Mouse (Mus musculus) heart, embryonic 10.5 days (tissue): ENCODE measurements around the gene Tubb4b. TPM values are rescaled to one million over a fixed set of nuclear protein-coding genes. Genes with fewer than 3 reads are reported as not detected.
A peak's percentile ranks its signal among the peaks of the same experiment; 100 is the strongest.

ENCODE experiments used
- DNase-seq: peaks from one replicate; pipeline ENCODE4 v3.0.0-alpha.2; 2017; ENCODE audit warnings: low spot score
- H3K27ac ChIP-seq: fragments of 300-500 bp; sonication (generic); 2 replicates; pipeline ENCODE4 v1.5.1; 2016; ENCODE audit warnings: mild to moderate bottlenecking
- H3K27me3 ChIP-seq: fragments of 300-500 bp; sonication (generic); 2 replicates; pipeline ENCODE4 v1.6.1; 2016; ENCODE audit warnings: mild to moderate bottlenecking; ENCODE audit not compliant: poor library complexity, insufficient read depth, severe bottlenecking
- H3K36me3 ChIP-seq: fragments of 300-500 bp; sonication (generic); 2 replicates; pipeline ENCODE4 v1.6.1; 2016; ENCODE audit warnings: mild to moderate bottlenecking, moderate library complexity
- H3K4me1 ChIP-seq: fragments of 300-500 bp; sonication (generic); 2 replicates; pipeline ENCODE4 v1.6.1; 2016; ENCODE audit warnings: mild to moderate bottlenecking
- H3K4me3 ChIP-seq: fragments of 300-500 bp; sonication (generic); 2 replicates; pipeline ENCODE4 v1.5.1; 2016; ENCODE audit warnings: mild to moderate bottlenecking, moderate library complexity
- H3K9me3 ChIP-seq: fragments of 300-500 bp; sonication (generic); 2 replicates; pipeline ENCODE4 v1.6.1; 2016; ENCODE audit warnings: mild to moderate bottlenecking, moderate library complexity
- WGBS: fragments of 180-500 bp; shearing (Covaris S2); methylation state at CpG from one replicate; pipeline ENCODE4 v1.1.7; 2016; 5-methylcytosine and 5-hydroxymethylcytosine counted together
- polyA plus RNA-seq: library from polyadenylated mRNA; unstranded; fragments of >200 nt; fragmentation: Nextera tagmentation; extraction: Ambion mirVana; gene quantifications from 2 replicates; pipeline ENCODE4 v1.2.1, GENCODE M21; 2016

The Tubb4b gene
- polyA plus RNA-seq, 1 experiment from 2014 or later, result 610 TPM

DNA sequence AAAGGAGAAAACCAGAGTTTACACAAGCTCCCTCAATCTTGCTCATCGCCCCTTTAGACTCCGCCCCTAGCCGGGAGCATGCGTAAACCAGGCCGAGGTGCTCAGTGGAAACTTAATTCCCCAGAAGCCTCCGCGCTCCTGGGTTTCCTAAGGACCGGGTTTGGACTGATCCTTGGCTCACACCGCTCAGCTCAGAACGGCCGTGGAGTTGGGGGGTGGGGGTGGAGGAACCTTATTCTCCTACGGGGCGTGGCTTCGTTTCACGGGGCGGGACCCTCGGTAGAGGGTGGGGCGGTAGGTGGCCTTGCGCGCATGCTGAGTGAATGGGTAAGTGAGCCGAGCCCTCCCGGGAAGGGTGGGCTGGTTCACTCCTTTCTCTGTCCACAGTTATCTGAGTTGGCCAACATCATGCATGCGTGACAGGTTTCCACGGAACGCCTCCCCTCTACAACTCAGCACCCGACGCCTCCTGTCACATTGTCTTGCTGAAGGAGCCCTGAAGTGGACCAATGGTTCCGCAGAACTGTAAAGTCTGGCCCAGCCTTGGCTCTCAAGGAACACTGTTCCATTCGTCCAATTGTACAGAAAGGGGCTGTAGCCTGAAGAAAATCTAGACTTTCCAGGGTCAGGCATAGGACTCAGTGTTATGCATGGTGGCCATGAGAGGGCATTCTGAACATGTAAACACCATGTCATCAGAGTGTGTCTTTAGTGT is 16.4 kb upstream of the Tubb4b start:
- 2% methylated on average over 29 of the region's 29 CpGs for WGBS
- peaks cover 11% of the 10 kb centered on the region; the same call in 1 of the 2 replicates for H3K36me3 ChIP-seq
- DNase-seq, result peak; percentile 90
- peaks cover 36% of the 10 kb centered on the region for H3K4me1 ChIP-seq
- H3K27ac ChIP-seq, result peak overlapping the region; percentile 78
- peak overlapping the region; percentile 70 for H3K4me3 ChIP-seq
- peaks cover 55% of the 10 kb centered on the region for H3K27me3 ChIP-seq
- no peaks in the 10 kb centered on the region for H3K9me3 ChIP-seq

DNA sequence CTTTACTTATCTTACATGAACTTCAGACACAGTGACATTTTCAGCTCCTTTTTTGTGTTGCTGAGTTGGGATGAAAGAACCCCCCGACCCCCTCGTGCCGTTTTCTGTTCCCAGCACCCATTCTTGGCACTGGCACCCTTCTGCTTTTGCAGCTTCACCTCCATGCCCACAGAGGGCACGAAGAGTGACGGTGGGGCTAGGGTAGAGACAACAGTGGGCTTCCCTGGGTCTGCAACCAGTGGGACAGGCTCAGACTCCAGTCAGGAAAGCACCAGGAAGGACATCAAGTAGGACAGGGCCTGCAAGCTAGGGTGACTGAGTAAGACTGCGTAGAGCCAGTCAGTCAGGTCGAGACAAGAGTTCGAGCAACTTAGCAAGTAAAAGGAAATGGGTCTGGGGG is 15.8 kb upstream of the Tubb4b start:
- DNase-seq, result no peak
- H3K4me1 ChIP-seq, result peaks cover 36% of the 10 kb centered on the region
- H3K27me3 ChIP-seq, result peaks cover 60% of the 10 kb centered on the region
- WGBS, result 48% methylated on average over 8 of the region's 8 CpGs
- no peaks in the 10 kb centered on the region for H3K9me3 ChIP-seq
- H3K27ac ChIP-seq, result peak overlapping the region; percentile 78
- H3K4me3 ChIP-seq, result peak overlapping the region; percentile 70
- peaks cover 6% of the 10 kb centered on the region; the same call in 1 of the 2 replicates for H3K36me3 ChIP-seq

DNA sequence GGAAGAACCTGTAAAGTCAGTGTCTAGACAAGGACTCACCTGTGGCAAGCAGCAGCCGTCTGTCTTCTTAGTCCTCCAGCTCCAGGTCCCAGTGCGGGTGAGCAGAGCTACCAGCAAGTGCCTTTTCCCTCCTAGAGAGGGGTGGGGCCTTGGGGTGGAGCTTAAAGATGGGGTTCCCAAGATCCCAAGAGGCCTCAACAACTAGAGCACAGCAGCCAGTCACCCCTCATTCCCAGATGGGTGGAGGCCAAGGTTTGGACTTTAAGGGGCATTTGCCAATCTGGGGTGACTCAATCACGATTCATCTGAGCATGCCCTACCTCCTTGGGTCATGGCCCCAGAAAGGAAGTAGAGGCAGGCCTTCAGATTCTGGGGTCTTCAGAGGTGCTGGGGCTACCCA is 15.3 kb upstream of the Tubb4b start:
- Histone ChIP-seq H3K9me3 (no peaks in the 10 kb centered on the region), H3K4me1 (peaks cover 36% of the 10 kb centered on the region), H3K27me3 (peaks cover 64% of the 10 kb centered on the region), H3K27ac (no peak overlapping the region), H3K4me3 (no peak overlapping the region), H3K36me3 (peaks cover under 1% of the 10 kb centered on the region; the same call in 1 of the 2 replicates)
- DNase-seq, result no peak
- 75% methylated on average over 3 of the region's 3 CpGs for WGBS

DNA sequence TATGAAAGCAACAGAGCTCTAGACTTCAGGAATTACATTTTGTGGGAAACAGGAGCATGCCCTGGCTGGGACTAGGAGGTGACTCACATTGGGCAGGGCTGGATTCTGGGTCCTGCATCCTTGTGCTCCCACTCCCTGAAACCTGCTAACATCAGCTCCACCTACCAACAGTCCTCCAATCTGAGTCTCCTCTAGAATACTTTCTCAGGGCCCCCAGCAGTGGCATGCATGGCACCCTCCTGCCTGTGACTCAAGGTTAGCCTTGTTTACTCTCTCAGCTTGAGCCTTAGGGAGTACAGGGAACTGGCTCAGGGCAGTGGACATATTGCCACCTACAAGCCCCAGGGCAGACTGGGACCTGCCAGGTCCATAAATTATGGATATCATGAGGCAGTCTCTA is 13.6 kb upstream of the Tubb4b start:
- Histone ChIP-seq H3K4me3 (no peak overlapping the region), H3K27me3 (peaks cover 67% of the 10 kb centered on the region), H3K9me3 (no peaks in the 10 kb centered on the region), H3K36me3 (no peaks in the 10 kb centered on the region), H3K27ac (no peak overlapping the region), H3K4me1 (peaks cover 36% of the 10 kb centered on the region)
- no peak for DNase-seq

DNA sequence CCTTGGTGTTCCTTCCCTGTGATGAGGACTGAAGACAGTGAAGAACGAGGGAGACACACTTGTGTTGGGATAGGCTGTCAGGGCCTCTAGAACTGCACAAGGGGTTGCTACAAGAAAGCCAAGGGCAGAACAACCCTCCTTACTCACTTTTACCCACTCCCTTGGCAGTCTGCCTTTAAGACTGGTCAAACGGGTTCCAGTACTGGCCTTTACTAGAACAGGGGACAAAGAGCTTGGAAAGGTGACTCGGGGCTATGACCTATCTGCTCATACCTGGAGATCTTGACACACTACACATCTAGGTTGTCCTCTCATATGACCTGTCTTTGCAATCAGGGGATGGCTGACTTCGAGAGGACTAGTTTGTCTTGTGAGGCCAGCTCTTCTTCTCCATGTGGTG is 13.0 kb upstream of the Tubb4b start:
- H3K27me3 ChIP-seq, result peaks cover 67% of the 10 kb centered on the region
- no peaks in the 10 kb centered on the region for H3K9me3 ChIP-seq
- DNase-seq, result no peak
- peaks cover 30% of the 10 kb centered on the region for H3K4me1 ChIP-seq
- no peaks in the 10 kb centered on the region for H3K36me3 ChIP-seq
- WGBS, result 61% methylated on average over 4 of the region's 4 CpGs
- no peak overlapping the region for H3K27ac ChIP-seq
- H3K4me3 ChIP-seq, result no peak overlapping the region

DNA sequence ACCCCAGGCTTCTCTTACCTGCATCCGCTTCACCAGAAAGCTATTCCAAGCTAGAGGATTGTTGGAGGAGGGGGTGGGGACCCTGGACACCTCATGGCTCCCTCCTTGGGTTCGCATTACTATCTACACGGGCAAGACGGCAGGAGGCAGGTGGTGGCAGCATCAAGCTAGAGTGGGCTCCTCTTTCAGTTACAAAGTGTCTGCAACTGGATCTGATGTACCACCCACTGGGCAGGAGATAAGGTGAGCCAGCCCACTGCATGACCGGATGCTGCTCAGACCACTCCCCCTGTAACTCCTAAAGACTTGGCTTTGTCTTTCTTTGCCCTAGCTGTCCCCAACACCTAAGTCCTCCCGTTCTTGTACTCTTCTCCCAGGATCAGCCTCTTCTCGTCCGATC is 12.1 kb upstream of the Tubb4b start, which contains the start of gene Rnf224:
Gene Rnf224, minus strand, starts transcription at position 174 of the 400 bp plus-strand sequence.
- Histone ChIP-seq H3K27ac (no peak within 1 kb of the TSS), H3K4me1 (peaks cover 21% of the 10 kb centered on the region), H3K9me3 (no peaks in the 10 kb centered on the region), H3K36me3 (no peaks in the 10 kb centered on the region), H3K27me3 (peaks cover 68% of the 10 kb centered on the region), H3K4me3 (0 out of 2 replicates have a peak within 1 kb of the TSS, but pooled peaks have one; percentile 27)
- 19% methylated on average over 8 of the region's 8 CpGs for WGBS
- no peak for DNase-seq

DNA sequence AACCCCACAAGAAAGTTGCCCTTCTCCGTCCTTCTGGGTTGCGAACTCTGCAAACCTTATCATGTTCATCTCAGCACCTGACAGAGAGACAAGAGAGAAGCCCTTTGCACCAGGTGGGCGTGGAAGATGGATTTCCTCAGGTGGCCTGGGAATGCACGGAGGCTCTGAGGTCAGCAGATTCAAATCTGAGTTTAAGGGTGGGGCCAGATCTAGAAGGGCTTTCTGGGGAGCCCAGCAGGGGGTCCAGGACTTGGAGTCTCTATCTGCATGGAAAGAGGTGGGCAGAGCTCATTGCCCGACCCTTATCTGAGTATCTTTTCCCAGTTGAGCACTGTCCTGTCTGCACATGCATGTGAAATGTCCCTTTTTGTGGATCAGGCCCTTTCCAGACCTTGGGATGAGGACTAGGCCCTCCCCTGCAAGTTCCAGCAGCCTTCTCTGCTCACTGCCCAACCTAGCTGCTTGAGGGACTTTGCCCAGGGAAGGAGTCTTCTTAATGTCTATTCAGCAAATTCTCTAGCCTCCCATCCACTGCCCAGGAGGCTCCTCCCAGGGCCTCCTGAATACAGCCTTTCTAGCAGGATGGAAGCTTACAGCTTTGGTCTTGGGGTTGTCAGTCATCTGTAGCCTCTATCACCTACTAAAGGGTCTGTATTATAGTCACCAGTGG is 10.2 kb upstream of the Tubb4b start:
- Histone ChIP-seq H3K4me3 (no peak overlapping the region), H3K4me1 (peaks cover 6% of the 10 kb centered on the region), H3K9me3 (no peaks in the 10 kb centered on the region), H3K27me3 (peaks cover 78% of the 10 kb centered on the region), H3K27ac (no peak overlapping the region), H3K36me3 (no peaks in the 10 kb centered on the region)
- 63% methylated on average over 5 of the region's 5 CpGs for WGBS
- DNase-seq, result no peak

DNA sequence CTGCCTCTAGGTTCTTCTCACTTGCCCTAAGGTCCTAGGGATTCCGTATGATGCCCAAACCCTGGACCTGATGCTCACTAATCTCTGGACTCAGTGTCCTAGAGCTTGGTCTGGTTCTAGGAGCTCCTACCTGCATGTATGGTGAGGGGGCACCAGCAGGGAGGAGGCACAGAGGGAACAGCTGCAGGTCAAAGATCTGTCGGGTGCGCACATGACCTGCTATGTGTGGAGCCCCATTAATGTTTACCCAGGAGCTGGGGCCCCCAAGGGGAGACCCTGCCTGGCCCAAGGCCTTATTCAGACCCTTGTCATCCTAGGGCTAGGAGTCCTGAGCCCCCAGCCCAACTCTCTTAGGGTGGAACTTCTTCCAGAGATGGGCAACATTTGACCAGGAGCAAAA is 9.5 kb upstream of the Tubb4b start, which contains the start of gene Slc34a3:
Gene Slc34a3, minus strand, starts transcription at position 315 of the 400 bp plus-strand sequence.
- no peak for DNase-seq
- no peaks in the 10 kb centered on the region for H3K9me3 ChIP-seq
- H3K27ac ChIP-seq, result no peak within 1 kb of the TSS
- peaks cover 82% of the 10 kb centered on the region for H3K27me3 ChIP-seq
- H3K36me3 ChIP-seq, result no peaks in the 10 kb centered on the region
- WGBS, result 80% methylated on average over 3 of the region's 3 CpGs
- H3K4me1 ChIP-seq, result peaks cover 7% of the 10 kb centered on the region
- H3K4me3 ChIP-seq, result no peak within 1 kb of the TSS

DNA sequence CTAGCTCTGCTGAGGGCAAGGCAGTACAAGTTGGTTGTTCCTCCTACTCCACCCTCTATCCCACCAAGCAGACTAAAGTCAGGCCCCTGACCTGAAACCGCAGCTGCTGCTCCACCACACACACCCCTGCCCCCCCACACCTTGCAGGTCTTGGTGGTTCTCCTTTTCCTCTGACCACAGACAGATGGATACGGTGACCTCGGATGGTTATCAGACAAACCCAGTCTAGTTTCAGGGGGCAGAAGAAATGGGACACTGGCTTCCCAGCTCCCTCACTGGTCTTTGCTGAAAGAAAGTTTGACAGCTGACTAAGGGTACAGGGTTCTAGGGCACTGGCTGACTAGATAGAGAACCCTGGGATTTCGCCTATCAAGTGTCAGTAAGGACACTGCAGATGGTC is 8.9 kb upstream of the Tubb4b start:
- Histone ChIP-seq H3K4me3 (no peak overlapping the region), H3K4me1 (peaks cover 14% of the 10 kb centered on the region), H3K27ac (no peak overlapping the region), H3K9me3 (no peaks in the 10 kb centered on the region), H3K27me3 (peaks cover 83% of the 10 kb centered on the region), H3K36me3 (no peaks in the 10 kb centered on the region)
- WGBS, result 71% methylated on average over 4 of the region's 4 CpGs
- DNase-seq, result no peak

DNA sequence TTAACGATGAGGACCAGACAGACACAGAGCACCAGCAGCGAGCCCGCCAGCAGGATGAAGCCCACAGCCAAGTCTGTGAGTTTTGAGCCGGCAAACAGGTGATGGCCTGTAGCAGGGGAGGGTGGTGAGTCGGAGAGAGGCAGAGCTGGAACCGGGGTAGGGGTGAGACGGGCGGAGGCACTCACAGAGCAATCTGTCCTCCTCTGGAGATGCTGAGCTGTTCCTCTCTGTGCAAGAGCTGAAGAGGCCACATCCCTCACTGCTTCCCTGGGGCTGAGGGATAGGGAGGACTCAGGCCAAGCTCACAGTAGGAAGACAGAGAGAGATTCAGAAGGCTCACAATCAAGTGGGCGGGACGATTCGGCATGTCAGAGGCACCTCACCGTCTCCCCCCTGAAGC is 6.5 kb upstream of the Tubb4b start:
- no peak overlapping the region for H3K27ac ChIP-seq
- H3K27me3 ChIP-seq, result peaks cover 67% of the 10 kb centered on the region
- no peaks in the 10 kb centered on the region for H3K9me3 ChIP-seq
- no peak overlapping the region for H3K4me3 ChIP-seq
- 57% methylated on average over 12 of the region's 12 CpGs for WGBS
- no peaks in the 10 kb centered on the region for H3K36me3 ChIP-seq
- peaks cover 18% of the 10 kb centered on the region for H3K4me1 ChIP-seq
- DNase-seq, result no peak

DNA sequence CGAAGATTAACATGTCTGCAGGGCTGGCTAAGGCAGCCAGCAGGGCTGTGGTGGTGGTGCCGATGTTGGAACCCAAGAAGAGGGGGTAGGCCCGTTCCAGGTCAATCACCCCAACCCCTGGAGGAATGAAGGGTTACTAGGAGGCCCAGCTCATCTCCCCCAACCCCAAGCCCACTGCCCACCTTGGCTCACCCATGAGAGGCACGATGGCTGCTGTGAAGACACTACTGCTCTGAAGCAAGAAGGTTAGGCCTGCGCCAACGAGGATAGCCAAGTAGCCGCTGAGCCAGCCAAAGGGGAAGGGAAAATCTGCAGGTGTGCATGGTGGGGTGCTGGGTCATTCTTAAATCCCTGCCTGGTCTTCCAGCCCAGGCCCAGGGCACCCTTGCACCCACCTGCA is 6.1 kb upstream of the Tubb4b start:
- 80% methylated on average over 7 of the region's 7 CpGs for WGBS
- Histone ChIP-seq H3K4me3 (no peak overlapping the region), H3K27me3 (peaks cover 63% of the 10 kb centered on the region), H3K27ac (no peak overlapping the region), H3K36me3 (no peaks in the 10 kb centered on the region), H3K4me1 (peaks cover 20% of the 10 kb centered on the region), H3K9me3 (no peaks in the 10 kb centered on the region)
- DNase-seq, result no peak

DNA sequence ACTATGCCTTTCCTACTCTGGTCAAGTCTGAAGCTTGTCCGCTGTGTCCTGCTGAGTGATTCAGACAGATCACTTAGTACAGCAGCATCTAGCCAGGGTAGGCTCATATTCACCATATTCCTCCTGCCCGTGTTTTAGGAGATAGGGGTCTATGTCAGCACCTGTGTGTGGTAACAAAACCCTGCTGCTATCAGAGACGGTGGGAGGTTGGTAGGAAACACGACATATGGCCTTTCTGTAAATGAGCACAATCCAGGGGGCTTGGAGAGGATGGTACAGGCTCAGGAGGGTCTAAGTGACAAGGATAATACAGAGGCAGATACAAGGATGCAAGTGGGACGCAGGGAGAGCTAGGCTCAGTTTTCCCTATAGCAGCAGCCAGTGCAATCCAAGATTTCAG is 5.1 kb upstream of the Tubb4b start:
- Histone ChIP-seq H3K4me3 (no peak overlapping the region), H3K36me3 (no peaks in the 10 kb centered on the region), H3K27me3 (peaks cover 54% of the 10 kb centered on the region), H3K4me1 (peaks cover 25% of the 10 kb centered on the region), H3K27ac (no peak overlapping the region), H3K9me3 (no peaks in the 10 kb centered on the region)
- WGBS, result 82% methylated on average over 5 of the region's 5 CpGs
- no peak for DNase-seq

DNA sequence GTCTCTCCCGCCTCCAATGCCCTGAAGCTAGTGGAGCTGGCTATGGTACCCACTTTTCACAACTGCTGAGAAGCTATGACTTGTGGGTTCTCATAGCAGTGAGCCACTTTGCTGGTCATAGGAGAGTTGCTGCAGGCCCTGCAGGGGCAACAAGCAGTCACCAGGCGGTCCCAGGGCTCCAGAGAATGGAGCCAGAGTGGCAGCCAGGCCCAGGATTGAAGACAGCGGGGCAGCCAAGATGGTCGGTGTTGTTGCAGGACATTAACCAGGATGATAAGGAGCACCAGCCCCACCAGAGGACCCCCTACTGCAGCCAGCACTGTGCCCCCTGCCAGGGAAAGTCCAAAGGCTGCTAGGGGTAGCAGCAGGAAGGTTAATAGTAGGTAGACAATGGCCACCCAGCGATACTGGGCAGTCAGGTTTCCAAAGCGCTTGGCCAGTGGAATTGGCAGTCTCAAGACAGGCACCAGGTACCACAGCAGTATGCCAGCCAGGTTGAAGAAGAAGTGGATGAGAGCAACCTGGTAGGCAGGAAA is 4.6 kb upstream of the Tubb4b start:
- Histone ChIP-seq H3K27me3 (peaks cover 49% of the 10 kb centered on the region), H3K4me3 (no peak overlapping the region; the same call in 1 of the 2 replicates), H3K36me3 (no peaks in the 10 kb centered on the region), H3K27ac (peak overlapping the region; percentile 42), H3K9me3 (no peaks in the 10 kb centered on the region), H3K4me1 (peaks cover 25% of the 10 kb centered on the region)
- WGBS, result 65% methylated on average over 6 of the region's 6 CpGs
- DNase-seq, result no peak
